Mouse (Mus musculus): ENCODE data around the gene Hmg20a. TPM values are rescaled to one million over a fixed set of nuclear protein-coding genes. Genes with fewer than 3 reads are reported as not detected.

The Hmg20a gene
- polyA plus RNA-seq, 1 experiment from 2014 or later = 22.2 TPM

DNA sequence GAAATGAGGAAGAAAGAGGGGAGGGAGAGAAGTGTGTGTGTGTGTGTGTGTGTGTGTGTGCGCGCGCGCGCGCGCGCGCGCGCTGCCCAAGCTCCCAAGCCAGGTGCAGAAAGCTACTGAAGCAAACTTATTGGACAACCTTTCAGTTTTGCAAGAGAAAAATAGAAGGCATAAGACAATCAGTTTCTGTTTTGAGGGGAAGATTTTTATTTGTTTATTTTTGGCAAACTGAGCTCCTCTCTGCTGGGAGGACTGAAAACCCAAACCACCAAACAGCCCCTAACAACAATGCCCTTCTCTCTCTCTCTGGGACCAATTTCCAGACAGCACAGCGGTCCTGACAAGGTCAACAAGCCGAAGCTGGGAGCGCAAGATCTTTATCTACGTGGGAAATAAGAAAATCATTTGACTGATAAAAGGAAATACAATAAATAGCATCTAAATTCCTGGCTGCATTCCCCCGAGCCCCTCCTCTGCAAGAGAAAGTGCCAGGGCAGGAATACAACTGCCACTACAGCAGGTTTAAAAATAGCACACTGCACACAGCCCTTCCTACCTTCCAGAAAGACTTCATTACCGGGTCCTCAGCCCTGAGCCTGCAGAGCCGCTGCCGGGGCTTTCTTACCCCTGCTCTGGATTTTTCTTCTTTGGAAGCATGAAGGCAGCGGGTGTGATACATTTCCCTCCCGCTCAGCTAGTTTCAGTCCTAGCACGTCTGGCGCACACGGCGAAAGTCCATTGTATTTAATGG is 88.7 kb downstream of the Hmg20a start:
- DNase-seq (ENCODE audit: low spot score) = peak; percentile 73
- H3K9me3 ChIP-seq (ENCODE audit: low read length) = no peaks in the 10 kb centered on the region
- H3K4me1 ChIP-seq (ENCODE audit: insufficient read depth, low read depth, low read length) = peaks cover 36% of the 10 kb centered on the region
- H3K9ac ChIP-seq (replicated peaks; ENCODE audit: low read depth) = peak overlapping the region; percentile 45
- H3K4me3 ChIP-seq (ENCODE audit: low read depth, low read length) = peak overlapping the region; percentile 34
- 3% methylated on average over 25 of the region's 25 CpGs for WGBS
- H3K4me2 ChIP-seq (replicated peaks; ENCODE audit: low read depth, low read length) = peak overlapping the region; percentile 90
- TF ChIP-seq EP300 (IDR thresholded peaks at IDR 0.05) = peak; percentile 58
- no peak for TF ChIP-seq CTCF (IDR thresholded peaks at IDR 0.05)
- peak overlapping the region; percentile 95 for H3K27ac ChIP-seq (ENCODE audit: low read length)
- ATAC-seq = no peak
- H3K36me3 ChIP-seq (ENCODE audit: insufficient read depth, low read length) = no peaks in the 10 kb centered on the region
- H3K27me3 ChIP-seq (replicated peaks; ENCODE audit: insufficient read depth, low read length) = no peaks in the 10 kb centered on the region

DNA sequence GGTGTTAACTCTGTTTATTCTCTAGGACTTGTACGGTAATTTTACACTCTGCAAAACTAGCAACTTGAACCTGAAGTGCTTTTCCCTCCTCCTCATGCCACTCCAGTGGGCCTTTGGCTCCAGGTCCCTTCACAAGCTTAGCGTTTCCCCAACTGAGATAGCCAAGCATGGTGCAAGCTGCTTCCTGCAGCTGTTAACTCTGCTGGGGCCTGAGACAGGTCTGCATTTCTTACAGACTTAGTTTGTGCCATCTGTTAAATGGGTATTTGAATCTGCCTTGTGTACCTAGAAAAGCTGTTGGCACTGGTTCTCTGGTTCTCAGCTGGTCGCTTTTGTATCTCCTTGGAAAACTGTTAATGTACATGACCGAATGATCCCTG is 89.3 kb downstream of the Hmg20a start:
- 39% methylated on average over 4 of the region's 4 CpGs for WGBS
- Histone ChIP-seq H3K9ac (replicated peaks; ENCODE audit: low read depth) (no peak overlapping the region), H3K9me3 (ENCODE audit: low read length) (no peaks in the 10 kb centered on the region), H3K36me3 (ENCODE audit: insufficient read depth, low read length) (no peaks in the 10 kb centered on the region), H3K4me3 (ENCODE audit: low read depth, low read length) (peak overlapping the region; percentile 34), H3K27me3 (replicated peaks; ENCODE audit: insufficient read depth, low read length) (no peaks in the 10 kb centered on the region), H3K4me2 (replicated peaks; ENCODE audit: low read depth, low read length) (peak overlapping the region; percentile 90), H3K27ac (ENCODE audit: low read length) (peak overlapping the region; percentile 95), H3K4me1 (ENCODE audit: insufficient read depth, low read depth, low read length) (peaks cover 33% of the 10 kb centered on the region)
- DNase-seq (ENCODE audit: low spot score) = peak; percentile 66
- no peak for ATAC-seq
- no peak for TF ChIP-seq EP300 (IDR thresholded peaks at IDR 0.05)
- TF ChIP-seq CTCF (IDR thresholded peaks at IDR 0.05) = no peak

DNA sequence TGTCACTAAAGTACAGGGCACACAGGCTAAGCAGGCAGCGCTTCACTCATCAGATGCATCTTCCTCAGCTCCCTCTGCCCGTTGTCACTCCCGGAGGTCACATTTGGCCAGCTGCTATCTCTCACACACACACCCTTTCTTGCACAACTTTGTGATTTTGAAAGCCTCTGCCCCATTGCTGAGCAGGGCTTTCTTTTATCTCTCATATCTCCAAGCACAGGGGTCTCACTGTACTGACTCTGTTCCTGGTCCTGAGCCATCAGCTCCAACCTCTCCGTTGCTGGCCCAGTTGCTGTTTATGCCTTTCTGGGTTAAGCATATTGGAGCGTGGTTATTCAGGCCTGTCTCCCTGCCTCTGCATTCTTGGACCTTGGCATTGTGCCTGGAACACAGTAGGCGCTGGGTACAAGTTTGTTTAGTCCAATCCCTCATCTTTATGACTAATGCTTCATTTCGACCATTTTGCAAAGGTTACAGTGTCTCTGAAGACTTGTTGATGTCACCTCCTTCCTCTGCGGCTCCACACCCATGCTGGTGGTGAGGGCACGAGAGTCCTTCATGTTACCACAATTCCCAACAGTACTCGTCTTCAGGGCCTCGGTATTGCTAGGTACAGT is 90.5 kb downstream of the Hmg20a start:
- WGBS = 11% methylated on average over 11 of the region's 11 CpGs
- peak overlapping the region; percentile 95 for H3K27ac ChIP-seq (ENCODE audit: low read length)
- DNase-seq (ENCODE audit: low spot score) (peak; percentile 90), ATAC-seq (peak; percentile 51)
- no peaks in the 10 kb centered on the region for H3K9me3 ChIP-seq (ENCODE audit: low read length)
- TF ChIP-seq EP300 (IDR thresholded peaks at IDR 0.05) = peak; percentile 92
- peak; percentile 7; the same call in 1 of the 2 replicates for TF ChIP-seq CTCF (IDR thresholded peaks at IDR 0.05)
- H3K4me2 ChIP-seq (replicated peaks; ENCODE audit: low read depth, low read length) = no peak overlapping the region
- peaks cover 27% of the 10 kb centered on the region for H3K4me1 ChIP-seq (ENCODE audit: insufficient read depth, low read depth, low read length)
- no peak overlapping the region for H3K9ac ChIP-seq (replicated peaks; ENCODE audit: low read depth)
- no peak overlapping the region for H3K4me3 ChIP-seq (ENCODE audit: low read depth, low read length)
- H3K27me3 ChIP-seq (replicated peaks; ENCODE audit: insufficient read depth, low read length) = no peaks in the 10 kb centered on the region
- H3K36me3 ChIP-seq (ENCODE audit: insufficient read depth, low read length) = no peaks in the 10 kb centered on the region

DNA sequence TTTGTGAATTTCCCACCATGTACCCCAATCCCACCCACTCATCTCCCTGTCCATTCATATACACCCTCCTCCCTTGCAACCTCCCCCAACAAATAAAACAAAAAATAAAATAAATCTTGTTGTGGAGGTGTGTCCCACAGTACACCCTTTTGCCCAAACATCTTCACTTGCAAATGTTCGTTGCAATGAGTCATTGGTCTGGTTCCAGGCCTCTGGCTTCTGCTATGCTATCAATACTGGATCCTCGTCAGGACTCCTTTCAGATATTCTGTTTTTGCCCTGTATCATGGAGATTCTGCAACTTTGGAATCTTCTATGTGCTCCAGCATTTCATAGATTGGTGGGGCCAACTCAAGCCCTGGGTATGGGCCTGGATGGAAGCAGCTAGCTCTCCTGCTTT is 91.9 kb downstream of the Hmg20a start:
- peaks cover 18% of the 10 kb centered on the region for H3K4me1 ChIP-seq (ENCODE audit: insufficient read depth, low read depth, low read length)
- no peak for DNase-seq (ENCODE audit: low spot score)
- no peak for ATAC-seq
- H3K9ac ChIP-seq (replicated peaks; ENCODE audit: low read depth) = no peak overlapping the region
- H3K27me3 ChIP-seq (replicated peaks; ENCODE audit: insufficient read depth, low read length) = no peaks in the 10 kb centered on the region
- no peak overlapping the region for H3K27ac ChIP-seq (ENCODE audit: low read length)
- no peaks in the 10 kb centered on the region for H3K36me3 ChIP-seq (ENCODE audit: insufficient read depth, low read length)
- H3K9me3 ChIP-seq (ENCODE audit: low read length) = no peaks in the 10 kb centered on the region
- TF ChIP-seq CTCF (IDR thresholded peaks at IDR 0.05) = no peak
- no peak for TF ChIP-seq EP300 (IDR thresholded peaks at IDR 0.05)
- no peak overlapping the region for H3K4me2 ChIP-seq (replicated peaks; ENCODE audit: low read depth, low read length)
- WGBS = 84% methylated on average over 2 of the region's 2 CpGs
- H3K4me3 ChIP-seq (ENCODE audit: low read depth, low read length) = no peak overlapping the region

DNA sequence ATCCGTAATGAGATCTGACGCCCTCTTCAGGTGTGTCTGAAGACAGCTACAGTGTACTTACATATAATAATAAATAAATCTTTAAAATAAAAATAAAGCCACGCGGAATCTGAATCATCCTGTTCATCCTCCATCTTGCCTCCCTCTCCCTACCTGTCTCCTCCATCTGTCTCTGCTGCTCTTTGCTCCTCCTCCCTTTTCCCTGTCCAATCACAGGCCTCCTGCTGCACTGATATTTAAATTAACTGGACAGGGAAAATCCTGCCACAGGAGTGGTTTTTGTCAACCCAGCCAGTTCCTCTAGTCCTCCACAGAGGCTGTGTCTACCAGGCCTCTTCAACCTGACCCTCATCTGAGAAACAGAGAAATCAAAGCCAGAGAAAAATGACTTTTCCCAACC is 94.1 kb downstream of the Hmg20a start:
- DNase-seq (ENCODE audit: low spot score) (no peak), ATAC-seq (no peak)
- Histone ChIP-seq H3K27me3 (replicated peaks; ENCODE audit: insufficient read depth, low read length) (no peaks in the 10 kb centered on the region), H3K27ac (ENCODE audit: low read length) (no peak overlapping the region), H3K4me3 (ENCODE audit: low read depth, low read length) (no peak overlapping the region), H3K9me3 (ENCODE audit: low read length) (no peaks in the 10 kb centered on the region), H3K4me2 (replicated peaks; ENCODE audit: low read depth, low read length) (no peak overlapping the region), H3K4me1 (ENCODE audit: insufficient read depth, low read depth, low read length) (peaks cover 15% of the 10 kb centered on the region; the same call in 1 of the 2 replicates), H3K36me3 (ENCODE audit: insufficient read depth, low read length) (no peaks in the 10 kb centered on the region), H3K9ac (replicated peaks; ENCODE audit: low read depth) (no peak overlapping the region)
- WGBS = 83% methylated on average over 4 of the region's 4 CpGs
- TF ChIP-seq EP300 (IDR thresholded peaks at IDR 0.05) (no peak), CTCF (IDR thresholded peaks at IDR 0.05) (no peak)

DNA sequence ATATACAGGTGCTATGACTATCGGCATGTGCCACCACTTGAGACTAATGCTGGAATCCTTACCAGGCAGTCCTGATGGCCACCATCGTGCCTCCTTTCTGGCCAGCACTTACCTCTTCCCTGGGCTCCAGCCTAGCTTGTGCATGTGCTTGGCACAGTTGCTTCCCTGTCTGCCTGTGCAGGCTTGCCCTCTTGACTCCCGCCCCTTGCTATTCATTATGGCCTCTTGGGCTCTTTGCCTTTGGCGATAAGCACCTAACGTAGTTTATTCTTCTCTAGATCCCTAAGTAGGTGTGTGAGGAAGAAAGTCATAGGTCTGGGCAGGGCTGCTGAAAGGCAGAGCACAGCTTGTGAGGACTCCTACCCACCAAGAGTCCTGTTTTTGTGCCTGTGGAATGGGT is 96.7 kb downstream of the Hmg20a start:
- Histone ChIP-seq H3K27ac (ENCODE audit: low read length) (no peak overlapping the region), H3K4me3 (ENCODE audit: low read depth, low read length) (no peak overlapping the region), H3K4me1 (ENCODE audit: insufficient read depth, low read depth, low read length) (no peaks in the 10 kb centered on the region), H3K27me3 (replicated peaks; ENCODE audit: insufficient read depth, low read length) (no peaks in the 10 kb centered on the region), H3K4me2 (replicated peaks; ENCODE audit: low read depth, low read length) (no peak overlapping the region), H3K9me3 (ENCODE audit: low read length) (no peaks in the 10 kb centered on the region), H3K9ac (replicated peaks; ENCODE audit: low read depth) (no peak overlapping the region), H3K36me3 (ENCODE audit: insufficient read depth, low read length) (no peaks in the 10 kb centered on the region)
- no peak for TF ChIP-seq EP300 (IDR thresholded peaks at IDR 0.05)
- no peak for TF ChIP-seq CTCF (IDR thresholded peaks at IDR 0.05)
- DNase-seq (ENCODE audit: low spot score) = peak; percentile 17
- no peak for ATAC-seq
- 56% methylated on average over 5 of the region's 5 CpGs for WGBS

Measured in lung, postnatal 0 days (tissue).